Mouse (Mus musculus) midbrain, embryonic 14.5 days (tissue): ENCODE measurements around the gene Tmem135. TPM values are rescaled to one million over a fixed set of nuclear protein-coding genes. Genes with fewer than 3 reads are reported as not detected.
A peak's percentile ranks its signal among the peaks of the same experiment; 100 is the strongest.

Experiments
- ATAC-seq: fragments of 200-750 bp; cut with Nextera tagmentation; 2 replicates; pipeline ENCODE4 v1.8.0; 2017; ENCODE audit warnings: moderate number of reproducible peaks, moderate library complexity; ENCODE audit not compliant: low FRiP score, low TSS enrichment
- DNase-seq: peaks from one replicate; pipeline ENCODE4 v3.0.0-alpha.2; 2015
- H3K27ac ChIP-seq: fragments of 300-500 bp; sonication (generic); replicated peaks from 2 replicates; pipeline ENCODE4 v1.5.1; 2014; ENCODE audit warnings: mild to moderate bottlenecking, low read depth, low read length, moderate library complexity
- H3K27me3 ChIP-seq: fragments of 300-500 bp; sonication (generic); 2 replicates; pipeline ENCODE4 v1.6.1; 2014; ENCODE audit warnings: low read length, control low read depth, mixed read lengths; ENCODE audit not compliant: control insufficient read depth, insufficient read depth
- H3K36me3 ChIP-seq: fragments of 300-500 bp; sonication (generic); 2 replicates; pipeline ENCODE4 v1.6.1; 2014; ENCODE audit warnings: low read length, control low read depth; ENCODE audit not compliant: control insufficient read depth, insufficient read depth
- H3K4me1 ChIP-seq: fragments of 300-500 bp; sonication (generic); 2 replicates; pipeline ENCODE4 v1.6.1; 2014; ENCODE audit warnings: mild to moderate bottlenecking, antibody characterized with exemption, low read length, control low read depth; ENCODE audit not compliant: control insufficient read depth, insufficient read depth
- H3K4me2 ChIP-seq: fragments of 300-500 bp; sonication (generic); 2 replicates; pipeline ENCODE4 v1.6.1; 2014; ENCODE audit warnings: mild to moderate bottlenecking, low read length, moderate library complexity
- H3K4me3 ChIP-seq: fragments of 300-500 bp; sonication (generic); replicated peaks from 2 replicates; pipeline ENCODE4 v1.5.1; 2014; ENCODE audit warnings: low read depth, low read length
- H3K9ac ChIP-seq: fragments of 300-500 bp; sonication (generic); replicated peaks from 2 replicates; pipeline ENCODE4 v1.6.1; 2014; ENCODE audit warnings: mild to moderate bottlenecking, low read length, moderate library complexity
- H3K9me3 ChIP-seq: fragments of 300-500 bp; sonication (generic); 2 replicates; pipeline ENCODE4 v1.6.1; 2016; ENCODE audit warnings: low read length, control low read depth, mixed read lengths; ENCODE audit not compliant: control insufficient read depth
- WGBS: fragments of 180-500 bp; shearing (Covaris S2); extraction: QIAGEN DNeasy Blood & Tissue Kit; methylation state at CpG from one replicate; pipeline ENCODE4 v1.1.7; 2014; 5-methylcytosine and 5-hydroxymethylcytosine counted together
- polyA plus RNA-seq: library from polyadenylated mRNA; unstranded; fragments of >200 nt; fragmentation: Nextera tagmentation; extraction: Ambion mirVana; gene quantifications from 2 replicates; pipeline ENCODE4 v1.2.1, GENCODE M21; 2014

The Tmem135 gene
- polyA plus RNA-seq, 1 experiment from 2014 or later: 26.4 TPM

- Histone ChIP-seq H3K9me3 (no peaks in the 10 kb centered on the region), H3K4me2 (no peak overlapping the region), H3K27ac (no peak overlapping the region), H3K27me3 (no peaks in the 10 kb centered on the region), H3K9ac (no peak overlapping the region), H3K4me1 (no peaks in the 10 kb centered on the region), H3K4me3 (no peak overlapping the region), H3K36me3 (no peaks in the 10 kb centered on the region)
- ATAC-seq: no peak
- WGBS: 45% methylated on average over 5 of the region's 5 CpGs
- DNase-seq: no peak
These were observed 19.2 kb upstream of the Tmem135 start for GRCm38 (mm10) chr7:89423194-89423593.

GRCm38 (mm10) chr7:89422650-89423049 lies 18.6 kb upstream of the Tmem135 start:
- Histone ChIP-seq H3K36me3 (no peaks in the 10 kb centered on the region), H3K4me2 (no peak overlapping the region), H3K4me1 (no peaks in the 10 kb centered on the region), H3K9ac (no peak overlapping the region), H3K27me3 (no peaks in the 10 kb centered on the region), H3K4me3 (no peak overlapping the region), H3K9me3 (no peaks in the 10 kb centered on the region), H3K27ac (no peak overlapping the region)
- WGBS: 61% methylated on average over 8 of the region's 8 CpGs
- ATAC-seq (no peak), DNase-seq (no peak)

- Histone ChIP-seq H3K4me3 (no peak overlapping the region), H3K27me3 (no peaks in the 10 kb centered on the region), H3K4me2 (no peak overlapping the region), H3K36me3 (no peaks in the 10 kb centered on the region), H3K9me3 (no peaks in the 10 kb centered on the region), H3K9ac (no peak overlapping the region), H3K4me1 (no peaks in the 10 kb centered on the region), H3K27ac (no peak overlapping the region)
- DNase-seq: no peak
- 95% methylated on average over 5 of the region's 5 CpGs for WGBS
- no peak for ATAC-seq
These were observed 17.3 kb upstream of the Tmem135 start for GRCm38 (mm10) chr7:89421294-89421693.

- Histone ChIP-seq H3K27ac (no peak overlapping the region), H3K4me2 (no peak overlapping the region), H3K27me3 (no peaks in the 10 kb centered on the region), H3K4me1 (no peaks in the 10 kb centered on the region), H3K9me3 (no peaks in the 10 kb centered on the region), H3K36me3 (no peaks in the 10 kb centered on the region), H3K4me3 (no peak overlapping the region), H3K9ac (no peak overlapping the region)
- DNase-seq: peak; percentile 62
- WGBS: 73% methylated on average over 3 of the region's 3 CpGs
- no peak; the same call in 1 of the 2 replicates for ATAC-seq
These were observed 15.1 kb upstream of the Tmem135 start for GRCm38 (mm10) chr7:89418917-89419679.

- Histone ChIP-seq H3K27me3 (no peaks in the 10 kb centered on the region), H3K4me3 (no peak overlapping the region), H3K4me2 (no peak overlapping the region), H3K27ac (no peak overlapping the region), H3K36me3 (no peaks in the 10 kb centered on the region), H3K4me1 (no peaks in the 10 kb centered on the region), H3K9ac (no peak overlapping the region), H3K9me3 (no peaks in the 10 kb centered on the region)
- WGBS: 80% methylated on average over 8 of the region's 8 CpGs
- DNase-seq (no peak), ATAC-seq (no peak)
These were observed 14.2 kb upstream of the Tmem135 start for GRCm38 (mm10) chr7:89418127-89418653.

- DNase-seq (no peak), ATAC-seq (no peak)
- no peak overlapping the region for H3K27ac ChIP-seq
- no peak overlapping the region for H3K4me3 ChIP-seq
- H3K9me3 ChIP-seq: no peaks in the 10 kb centered on the region
- no peaks in the 10 kb centered on the region for H3K4me1 ChIP-seq
- 88% methylated on average over 2 of the region's 2 CpGs for WGBS
- no peak overlapping the region for H3K9ac ChIP-seq
- H3K27me3 ChIP-seq: no peaks in the 10 kb centered on the region
- H3K36me3 ChIP-seq: no peaks in the 10 kb centered on the region
- H3K4me2 ChIP-seq: no peak overlapping the region
These were observed 13.7 kb upstream of the Tmem135 start for GRCm38 (mm10) chr7:89417707-89418106.

- H3K9me3 ChIP-seq: no peaks in the 10 kb centered on the region
- no peak overlapping the region for H3K27ac ChIP-seq
- DNase-seq (no peak), ATAC-seq (no peak)
- H3K27me3 ChIP-seq: no peaks in the 10 kb centered on the region
- no peak overlapping the region for H3K4me2 ChIP-seq
- no peaks in the 10 kb centered on the region for H3K4me1 ChIP-seq
- H3K9ac ChIP-seq: no peak overlapping the region
- H3K36me3 ChIP-seq: no peaks in the 10 kb centered on the region
- 84% methylated on average over 4 of the region's 4 CpGs for WGBS
- H3K4me3 ChIP-seq: no peak overlapping the region
These were observed 12.0 kb upstream of the Tmem135 start for GRCm38 (mm10) chr7:89416027-89416426.

- WGBS: 93% methylated on average over 7 of the region's 7 CpGs
- H3K4me1 ChIP-seq: no peaks in the 10 kb centered on the region
- H3K36me3 ChIP-seq: no peaks in the 10 kb centered on the region
- H3K9ac ChIP-seq: no peak overlapping the region
- H3K9me3 ChIP-seq: no peaks in the 10 kb centered on the region
- no peak overlapping the region for H3K4me2 ChIP-seq
- H3K27ac ChIP-seq: no peak overlapping the region
- DNase-seq: no peak
- no peak for ATAC-seq
- no peaks in the 10 kb centered on the region for H3K27me3 ChIP-seq
- no peak overlapping the region for H3K4me3 ChIP-seq
These were observed 8.1 kb upstream of the Tmem135 start for GRCm38 (mm10) chr7:89412094-89412493.

GRCm38 (mm10) chr7:89411346-89411745 lies 7.3 kb upstream of the Tmem135 start:
- H3K9ac ChIP-seq: no peak overlapping the region
- H3K4me2 ChIP-seq: no peak overlapping the region
- WGBS: 92% methylated on average over 3 of the region's 3 CpGs

More at GRCm38 (mm10) chr7:89411346-89411745, 7.3 kb upstream of the Tmem135 start:
- no peak for ATAC-seq
- DNase-seq: no peak
- no peak overlapping the region for H3K27ac ChIP-seq
- no peaks in the 10 kb centered on the region for H3K9me3 ChIP-seq
- H3K27me3 ChIP-seq: 0 out of 2 replicates have a peak, but pooled peaks cover under 1% of the 10 kb centered on the region
- no peaks in the 10 kb centered on the region for H3K4me1 ChIP-seq
- no peaks in the 10 kb centered on the region for H3K36me3 ChIP-seq
- H3K4me3 ChIP-seq: no peak overlapping the region
